Mouse (Mus musculus) c-Kit-negative CD71-positive TER-119-positive erythroid progenitor cells, embryonic 14.5 days (primary cell): Measurements from ENCODE around the gene Gtf2h3.
A peak's percentile ranks its signal among the peaks of the same experiment; 100 is the strongest.
"Not testable (repeated sequence)": the region's sequence is repeated elsewhere in the genome, so short reads cannot be mapped to it uniquely, and the experiment has no call there.

Experiments used
- DNase-seq: peaks from one replicate; pipeline ENCODE4 v3.0.0-alpha.2; 2013; ENCODE audit warnings: low read depth, low spot score

Gene Gtf2h3

GRCm38 (mm10) chr5:124571068-124571467 is 7.9 kb upstream of the Gtf2h3 start:
- no peak for DNase-seq

- DNase-seq = no peak
Observed at GRCm38 (mm10) chr5:124575467-124575866, 3.5 kb upstream of the Gtf2h3 start.

DNA sequence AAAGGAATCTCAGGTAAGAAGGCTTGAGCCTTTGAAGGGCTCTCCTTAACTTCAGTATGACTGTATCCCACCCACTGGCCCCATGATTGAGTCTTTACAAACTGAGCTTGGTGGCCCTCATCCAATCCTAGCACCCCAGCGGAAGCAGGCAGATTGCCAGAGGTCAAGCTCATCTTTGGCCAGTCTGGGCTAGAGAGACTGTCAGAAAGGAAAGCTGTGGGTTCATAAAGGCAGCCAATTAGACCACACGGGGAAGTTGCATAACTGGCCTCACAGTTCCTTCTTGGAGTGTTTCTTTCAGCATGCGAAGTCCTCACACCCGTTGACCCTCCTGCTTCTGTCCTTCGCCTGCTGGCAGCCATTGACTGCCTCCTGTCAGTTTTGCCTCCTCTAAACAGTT is 3.6 kb downstream of the Gtf2h3 start:
- no peak for DNase-seq

DNA sequence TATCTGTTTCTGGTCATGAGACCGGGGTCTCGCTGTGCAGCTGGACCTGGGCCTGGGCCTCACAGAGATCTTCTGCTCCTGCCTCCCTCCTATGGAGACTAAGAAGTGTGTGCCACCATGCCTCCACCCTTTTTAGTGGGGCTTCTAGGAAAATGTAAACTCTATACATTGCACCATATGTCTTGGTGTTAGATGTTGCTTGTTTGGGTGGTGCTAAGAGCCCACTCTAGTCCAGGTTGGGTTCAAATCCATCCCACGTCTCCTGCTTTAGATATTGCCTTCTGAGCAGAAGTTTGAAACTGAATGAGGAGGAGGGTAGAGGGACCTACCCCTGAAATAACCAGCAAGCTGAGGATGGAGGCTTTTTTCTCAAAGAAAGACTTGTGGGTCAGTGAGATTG is 13.8 kb downstream of the Gtf2h3 start:
- DNase-seq = no peak

GRCm38 (mm10) chr5:124598224-124599174 is 19.6 kb downstream of the Gtf2h3 start:
- DNase-seq = peak; percentile 66

DNA sequence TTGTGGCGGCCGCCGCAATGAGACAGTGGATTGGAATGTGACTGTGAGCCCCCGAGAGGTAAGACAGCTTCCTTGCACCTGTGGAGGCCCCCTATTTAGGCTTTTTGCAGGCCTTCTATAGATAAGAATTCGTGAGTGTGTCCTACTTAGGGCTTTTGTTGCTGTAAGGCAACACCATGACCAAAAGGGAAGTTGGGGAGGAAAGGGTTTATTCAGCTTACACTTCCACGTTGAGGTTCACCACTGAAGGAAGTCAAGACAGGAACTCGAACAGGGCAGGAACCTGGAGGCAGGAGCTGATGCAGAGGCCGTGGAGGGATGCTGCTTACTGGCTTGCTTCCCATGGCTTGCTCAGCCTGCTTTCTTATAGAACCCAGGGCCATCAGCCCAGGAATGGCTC is 20.8 kb downstream of the Gtf2h3 start:
- not testable (repeated sequence) for DNase-seq

DNA sequence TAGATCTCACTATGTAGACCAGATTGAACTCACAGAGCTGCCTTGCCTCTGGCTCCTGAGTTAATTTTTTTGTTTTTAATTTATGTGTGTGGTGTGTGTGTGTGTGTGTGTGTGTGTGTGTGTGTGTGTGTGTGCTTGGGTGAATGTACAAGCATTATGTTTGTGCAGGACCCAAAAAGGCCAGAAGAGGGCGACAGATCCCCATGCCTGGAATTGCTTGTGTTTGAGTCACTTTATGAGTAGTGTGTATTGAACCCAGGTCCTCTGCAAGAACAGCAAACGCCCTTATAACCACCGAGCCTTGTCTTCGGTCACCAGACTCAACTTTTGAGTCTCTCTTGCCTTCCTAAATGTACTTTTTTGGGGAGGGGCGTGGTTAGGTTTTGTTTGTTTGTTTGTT is 23.4 kb downstream of the Gtf2h3 start:
- DNase-seq = peak; percentile 40

DNA sequence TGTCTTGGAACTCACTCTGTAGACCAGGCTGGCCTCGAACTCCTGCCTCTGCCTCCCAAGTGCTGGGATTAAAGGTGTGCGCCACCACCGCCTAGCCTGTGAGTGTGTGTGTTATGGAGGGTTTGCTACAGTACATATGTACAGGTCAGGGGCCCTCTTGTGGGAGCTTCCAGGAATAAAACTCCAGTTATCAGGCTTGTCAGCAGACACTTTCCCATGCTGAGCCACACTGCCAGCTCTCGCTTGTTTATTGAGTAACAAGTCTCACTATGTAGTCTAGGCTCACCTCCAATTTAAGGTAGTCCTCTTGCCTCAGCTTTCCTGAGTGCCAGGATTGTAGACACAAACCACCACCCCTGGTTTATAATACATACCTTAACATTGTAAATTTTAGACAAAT is 25.4 kb downstream of the Gtf2h3 start:
- DNase-seq = no peak

- no peak for DNase-seq
Observed at GRCm38 (mm10) chr5:124605041-124605622, 26.2 kb downstream of the Gtf2h3 start.

DNA sequence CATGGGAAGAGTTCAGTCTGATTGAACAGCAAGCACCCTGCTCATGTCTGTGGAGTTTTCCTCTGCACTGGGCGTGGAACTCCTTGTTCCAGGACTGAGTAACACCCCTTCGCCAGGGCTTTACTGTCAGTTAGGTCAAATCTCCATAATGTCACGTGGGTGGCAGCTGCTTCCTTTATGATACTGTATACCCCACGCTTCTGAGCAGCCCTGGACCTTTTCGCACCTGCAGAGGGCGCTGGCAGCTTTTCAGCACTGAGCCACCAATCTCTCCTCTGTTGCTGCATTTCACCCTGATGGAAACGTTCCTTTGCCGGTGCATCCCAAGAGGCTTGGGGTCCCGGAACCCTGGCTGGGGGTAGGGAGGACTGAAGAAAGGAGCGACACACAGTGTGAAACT is 32.0 kb downstream of the Gtf2h3 start:
- DNase-seq = no peak

DNA sequence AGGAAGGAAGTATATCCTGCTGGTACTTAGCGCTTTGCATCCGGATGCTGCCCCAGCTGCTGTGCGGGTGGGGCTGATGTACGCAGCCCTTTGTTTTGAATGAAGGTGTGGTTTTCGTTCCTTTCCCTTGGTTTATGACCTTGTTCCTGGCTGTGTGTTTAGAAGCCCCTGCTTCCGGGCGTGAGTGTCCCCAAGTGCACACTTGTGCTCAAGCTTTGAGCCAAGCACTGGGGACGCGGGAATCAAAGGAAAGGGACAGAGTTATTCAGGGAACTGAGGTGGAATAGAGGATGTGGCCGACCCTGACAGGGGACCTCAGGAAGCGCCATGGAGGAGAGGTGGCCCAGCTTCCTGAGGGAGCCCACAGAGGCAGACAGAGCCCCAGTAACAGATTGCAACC is 35.8 kb downstream of the Gtf2h3 start:
- no peak for DNase-seq

DNA sequence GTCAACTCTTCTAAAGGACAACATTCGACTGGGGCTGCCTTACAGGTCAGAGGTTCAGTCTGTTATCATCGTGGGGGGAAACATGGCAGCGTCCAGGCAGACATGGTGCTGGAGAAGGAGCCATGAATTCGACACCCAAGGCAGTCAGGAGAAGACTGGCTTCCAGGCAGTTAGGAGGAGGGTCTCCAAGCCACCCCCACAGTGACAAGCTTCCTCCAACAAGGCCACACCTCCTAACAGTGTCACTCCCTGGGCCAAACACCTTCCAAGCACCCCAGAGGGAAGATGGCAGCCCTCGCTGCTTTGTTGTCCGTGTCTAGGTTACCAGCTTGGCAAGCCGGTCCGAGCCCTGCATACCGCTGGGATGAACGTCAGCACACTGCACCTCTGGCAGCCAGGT is 39.8 kb downstream of the Gtf2h3 start:
- no peak for DNase-seq

DNA sequence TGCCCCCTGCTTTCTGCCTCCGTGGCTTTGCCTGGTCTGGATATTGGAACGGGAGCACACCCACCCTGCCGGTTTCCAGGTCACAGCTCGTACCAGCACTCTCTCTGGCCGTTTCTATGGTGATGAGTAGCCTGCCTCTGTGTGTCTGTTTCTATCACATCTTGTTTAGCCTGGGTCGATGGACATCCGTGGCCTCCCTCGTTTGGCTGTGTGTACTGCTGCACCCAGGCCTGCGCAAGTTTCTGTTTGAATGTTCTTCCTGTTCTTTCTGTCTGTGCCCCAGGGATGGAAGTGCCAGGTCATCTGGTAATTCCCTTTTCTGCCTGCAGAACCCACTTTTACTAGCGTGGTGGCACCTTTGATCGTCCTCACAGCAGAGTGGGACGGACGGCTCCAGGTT is 42.4 kb downstream of the Gtf2h3 start:
- DNase-seq = no peak

DNA sequence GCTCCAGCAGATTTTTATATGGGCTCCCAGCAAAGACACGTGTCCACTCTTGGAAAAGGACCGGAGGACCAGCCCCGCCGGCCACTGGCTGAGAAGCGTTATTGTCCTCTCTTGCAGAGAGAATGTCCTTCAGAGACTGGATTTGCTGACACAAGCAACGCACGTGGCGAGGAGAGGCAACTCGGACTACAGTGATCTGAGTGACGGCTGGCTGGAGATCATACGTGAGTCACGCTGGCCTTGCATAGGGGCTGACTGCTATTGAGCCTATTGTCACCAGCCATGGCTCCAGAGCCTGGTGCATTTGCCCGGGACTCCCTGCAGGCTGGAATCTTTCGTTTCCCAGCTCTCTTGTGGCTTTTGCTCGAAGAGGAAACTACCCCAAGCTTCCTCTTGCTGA is 44.0 kb downstream of the Gtf2h3 start:
- no peak for DNase-seq

DNA sequence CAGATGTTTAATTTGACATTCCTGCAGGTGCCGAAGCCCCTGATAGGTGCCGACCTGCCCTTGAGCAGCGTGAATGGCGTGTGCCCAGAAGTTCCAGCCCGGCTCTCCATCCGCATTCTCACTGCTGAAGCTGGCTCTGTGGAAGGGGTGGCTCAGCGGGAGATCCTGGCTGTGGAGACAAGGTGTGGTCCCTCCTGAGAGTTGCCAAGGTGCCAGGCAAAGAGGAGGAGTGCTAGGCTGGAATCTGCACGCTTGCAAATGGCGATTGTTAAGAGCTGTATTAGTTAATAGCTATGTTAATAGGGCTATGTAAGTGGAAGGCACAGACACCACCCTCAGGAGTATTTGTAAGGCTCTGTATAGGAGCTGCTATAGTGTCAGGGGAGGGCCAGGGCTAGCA is 45.4 kb downstream of the Gtf2h3 start:
- no peak for DNase-seq

DNA sequence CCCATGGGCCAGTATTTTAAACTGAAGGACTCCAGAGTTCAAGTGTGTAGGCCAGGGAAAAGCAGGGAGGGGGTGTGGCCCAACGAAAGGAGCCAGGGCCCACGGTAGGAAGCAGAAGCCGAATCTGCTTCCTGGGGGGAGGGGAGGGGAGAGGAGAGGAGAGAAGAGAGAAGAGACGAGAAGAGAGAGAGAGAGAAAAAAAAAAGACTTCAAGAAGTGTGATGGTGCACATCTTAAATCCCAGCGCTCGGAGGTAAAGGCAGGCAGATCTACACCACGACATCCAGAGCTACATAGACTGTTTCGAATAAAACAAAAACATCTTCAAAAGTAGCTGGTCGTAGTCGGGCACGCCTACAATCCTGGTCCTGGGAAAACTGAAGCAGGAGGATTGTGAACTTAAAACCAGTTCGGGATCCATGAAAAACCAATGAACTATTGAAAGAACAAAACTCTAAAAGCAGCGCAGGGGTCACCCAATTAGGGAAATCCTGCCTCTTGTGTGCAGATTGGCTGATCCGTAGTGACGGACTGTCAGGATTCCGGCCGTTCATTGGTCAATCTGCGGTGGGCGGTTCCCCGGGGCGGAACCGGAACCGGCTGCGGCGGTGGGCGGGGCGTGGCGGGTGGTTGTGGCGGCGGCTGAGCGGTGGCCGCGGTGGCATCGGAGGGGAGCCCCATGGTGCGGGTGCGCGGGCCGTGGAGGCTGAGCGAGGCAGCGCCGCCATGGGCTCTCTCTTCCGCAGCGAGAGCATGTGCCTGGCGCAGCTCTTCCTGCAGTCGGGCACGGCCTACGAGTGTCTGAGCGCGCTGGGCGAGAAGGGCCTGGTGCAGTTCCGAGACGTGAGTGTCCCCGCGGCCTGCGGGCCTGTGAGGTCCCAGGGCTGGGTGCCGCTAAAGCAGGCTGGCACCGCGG is 49.8 kb downstream of the Gtf2h3 start, which contains the start of gene Atp6v0a2:
Gene Atp6v0a2, plus strand, starts transcription at position 129 of the 916 bp plus-strand sequence.
- peak; percentile 84 for DNase-seq

GRCm38 (mm10) chr5:124629641-124630040 is 50.7 kb downstream of the Gtf2h3 start:
- no peak for DNase-seq

GRCm38 (mm10) chr5:124631685-124632084 is 52.7 kb downstream of the Gtf2h3 start:
- no peak for DNase-seq

- DNase-seq = no peak
Observed at GRCm38 (mm10) chr5:124632461-124632860, 53.5 kb downstream of the Gtf2h3 start.

DNA sequence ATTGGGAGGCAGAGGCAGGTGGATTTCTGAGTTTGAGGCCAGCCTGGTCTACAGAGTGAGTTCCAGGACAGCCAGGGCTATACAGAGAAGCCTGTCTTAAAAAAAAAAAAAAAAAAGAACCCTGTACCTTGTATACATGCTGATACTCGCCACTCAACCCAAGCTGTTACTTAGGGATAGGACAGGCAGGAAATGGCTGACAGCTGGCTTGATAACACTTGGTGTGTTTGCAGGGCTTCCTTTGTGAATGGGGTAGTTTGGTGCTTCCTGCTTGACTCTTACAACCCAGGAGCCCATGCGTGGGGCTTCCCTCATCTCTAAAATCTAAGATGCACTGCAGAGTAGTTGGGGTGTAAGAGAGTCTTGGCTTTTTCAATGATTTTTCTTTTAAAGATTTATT is 54.5 kb downstream of the Gtf2h3 start:
- DNase-seq = no peak

GRCm38 (mm10) chr5:124635068-124635467 is 56.1 kb downstream of the Gtf2h3 start:
- not testable (repeated sequence) for DNase-seq

- DNase-seq = no peak
Observed at GRCm38 (mm10) chr5:124636139-124636538, 57.2 kb downstream of the Gtf2h3 start.
